13 mouse cellular contexts compared by ENCODE assay signal in the genomic region with DNA sequence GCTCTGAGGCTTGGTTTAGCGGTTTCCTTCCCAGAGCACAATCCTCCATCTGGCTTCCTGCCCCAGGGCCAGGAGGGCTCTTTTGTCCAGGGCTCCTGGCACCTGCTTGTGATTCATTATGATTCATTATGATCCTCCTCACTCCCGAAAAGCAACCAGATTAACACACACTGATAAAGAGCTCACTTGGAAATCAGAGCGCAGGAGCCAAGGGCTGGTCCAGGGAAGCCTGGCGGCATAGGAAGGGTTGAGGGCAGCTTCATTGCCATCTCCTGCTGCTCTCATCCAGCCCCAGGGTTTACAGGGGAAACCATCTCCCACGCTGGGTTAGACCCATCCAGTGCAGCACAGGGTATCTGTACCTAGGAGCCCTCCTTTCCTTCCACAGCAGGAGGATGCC.
DNase-seq lines count a peak whose midpoint lies in the region; ATAC-seq and TF ChIP-seq lines count a peak whose summit lies in the region.
"Had no signal": no experiment of that assay in that cellular context is flagged by ENCODE, and none has a peak within 500 bp of the region (broad histone marks: within the 10 kb centered on the region; RNA-seq: fewer than 3 reads in every experiment).

No protein-coding gene starts in this region.

- H3K9ac ChIP-seq in forebrain, embryonic 15.5 days (replicated peaks) = no peak overlapping the region
- H3K9ac ChIP-seq in midbrain, embryonic 14.5 days (replicated peaks; ENCODE audit: low read length) = no peak overlapping the region

- DNase-seq in embryo, embryonic 11 days = peak; percentile 29
- DNase-seq in embryo, embryonic 9.5 days (ENCODE audit: extremely low spot score) = no peak
- peak; percentile 20 for DNase-seq in cerebellum, adult 8-10 months
- peak; percentile 77 for DNase-seq in midbrain, embryonic 14.5 days
- no peak for DNase-seq in urinary bladder, postnatal 14 days (ENCODE audit: low spot score)
- DNase-seq in kidney, adult 2 months = no peak
- no peak for DNase-seq in left cerebral cortex, adult 18-20 months (ENCODE audit: low spot score in 2 of 2)
- DNase-seq: gastrocnemius, postnatal 36 days; heart, postnatal 4 days; kidney, postnatal 14 days; thymus, postnatal 4 days had no signal

- H3K36me3 ChIP-seq in forebrain, embryonic 15.5 days = no peaks in the 10 kb centered on the region
- H3K36me3 ChIP-seq in midbrain, embryonic 14.5 days (ENCODE audit: control insufficient read depth, insufficient read depth, low read length) = no peaks in the 10 kb centered on the region
- no peaks in the 10 kb centered on the region for H3K36me3 ChIP-seq in kidney, adult 2 months (ENCODE audit: control insufficient read depth, insufficient read depth, low read length)

- no peak overlapping the region for H3K4me3 ChIP-seq in forebrain, embryonic 15.5 days
- no peak overlapping the region for H3K4me3 ChIP-seq in midbrain, embryonic 14.5 days (replicated peaks; ENCODE audit: low read depth, low read length)
- H3K4me3 ChIP-seq in kidney, adult 2 months (ENCODE audit: insufficient read depth, low read depth, low read length) = no peak overlapping the region
- H3K4me3 ChIP-seq: megakaryocyte, embryonic 14.5 days had no signal

- no peak overlapping the region for H3K4me2 ChIP-seq in forebrain, embryonic 15.5 days (replicated peaks)
- no peak overlapping the region for H3K4me2 ChIP-seq in midbrain, embryonic 14.5 days (ENCODE audit: low read length)

- no peak for TF ChIP-seq POLR2A in kidney, adult 2 months (IDR thresholded peaks at IDR 0.05; ENCODE audit: low read depth, low read length)

- peak overlapping the region; percentile 2; the same call in 1 of the 2 replicates for H3K27ac ChIP-seq in forebrain, embryonic 15.5 days (replicated peaks)
- peak overlapping the region; percentile 32; the same call in 1 of the 2 replicates for H3K27ac ChIP-seq in midbrain, embryonic 14.5 days (replicated peaks; ENCODE audit: low read depth, low read length)
- H3K27ac ChIP-seq in kidney, adult 2 months (ENCODE audit: insufficient read depth, low read depth, low read length) = no peak overlapping the region

- H3K27me3 ChIP-seq in forebrain, embryonic 15.5 days = no peaks in the 10 kb centered on the region
- H3K27me3 ChIP-seq in midbrain, embryonic 14.5 days (ENCODE audit: control insufficient read depth, insufficient read depth, low read length) = no peaks in the 10 kb centered on the region
- no peaks in the 10 kb centered on the region for H3K27me3 ChIP-seq in kidney, adult 2 months (replicated peaks; ENCODE audit: control insufficient read depth, insufficient read depth, low read length)

- ATAC-seq in forebrain, embryonic 15.5 days (replicated peaks) = peak; percentile 47; the same call in 1 of the 2 replicates
- ATAC-seq in midbrain, embryonic 14.5 days (ENCODE audit: low FRiP score, low TSS enrichment) = peak; percentile 60; the same call in 1 of the 2 replicates

- WGBS in forebrain, embryonic 15.5 days = 16% methylated on average over 5 of the region's 5 CpGs
- 8% methylated on average over 5 of the region's 5 CpGs for WGBS in midbrain, embryonic 14.5 days
- WGBS in kidney, adult 2 months = 66% methylated on average over 5 of the region's 5 CpGs

- H3K4me1 ChIP-seq in forebrain, embryonic 15.5 days = peaks cover 28% of the 10 kb centered on the region
- peaks cover 21% of the 10 kb centered on the region for H3K4me1 ChIP-seq in midbrain, embryonic 14.5 days (ENCODE audit: control insufficient read depth, insufficient read depth, low read length)
- no peaks in the 10 kb centered on the region for H3K4me1 ChIP-seq in kidney, adult 2 months (ENCODE audit: control insufficient read depth, insufficient read depth, low read length)
- H3K4me1 ChIP-seq: megakaryocyte, embryonic 14.5 days had no signal

- H3K9me3 ChIP-seq in forebrain, embryonic 15.5 days = no peaks in the 10 kb centered on the region
- H3K9me3 ChIP-seq in midbrain, embryonic 14.5 days (ENCODE audit: control insufficient read depth, low read length) = no peaks in the 10 kb centered on the region

- TF ChIP-seq CTCF in kidney, adult 2 months (conservative IDR thresholded peaks at IDR 0.05; ENCODE audit: insufficient read depth, insufficient read length, low read depth, low read length) = no peak

Comparison
In these comparisons a context has a peak if more than half of its experiments do, and no peak if none do; other contexts are left out.
1. DNase-seq: peak in embryo, embryonic 11 days (single experiment), cerebellum, adult 8-10 months (single experiment) and midbrain, embryonic 14.5 days (single experiment); none in embryo, embryonic 9.5 days (single experiment), urinary bladder, postnatal 14 days (single experiment), kidney, adult 2 months (single experiment) and left cerebral cortex, adult 18-20 months (0 of 2).